9 mouse cellular contexts compared by ENCODE assay signal in the genomic region with DNA sequence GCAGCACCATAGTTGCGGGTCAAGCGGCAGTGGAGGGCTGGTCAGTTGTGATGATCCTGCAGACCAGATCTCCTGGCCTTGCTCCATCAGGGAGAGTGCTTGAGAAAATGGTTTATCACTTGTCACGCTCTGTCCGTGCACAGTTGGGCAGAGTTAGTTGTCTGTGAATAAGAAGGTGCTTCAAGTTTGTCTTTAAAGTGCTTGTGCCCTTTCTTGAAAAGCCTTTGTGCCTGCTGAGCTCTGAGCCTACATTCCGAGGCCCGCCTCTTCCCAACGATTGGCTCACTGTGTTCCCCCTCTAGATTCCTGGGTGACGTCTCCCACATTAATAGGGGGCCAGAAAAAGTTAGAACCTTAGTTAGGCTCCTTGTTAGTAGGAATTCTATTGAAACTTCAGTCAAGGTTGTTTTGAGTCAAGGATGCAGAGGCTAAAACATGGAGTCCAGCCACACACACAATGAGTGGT. TPM values are rescaled to one million over a fixed set of nuclear protein-coding genes. Genes with fewer than 3 reads are reported as not detected.
DNase-seq lines count a peak whose midpoint lies in the region; ATAC-seq lines count a peak whose summit lies in the region.
"Had no signal": no experiment of that assay in that cellular context is flagged by ENCODE, and none has a peak within 500 bp of the region (broad histone marks: within the 10 kb centered on the region; RNA-seq: fewer than 3 reads in every experiment).

No protein-coding gene starts in this region.

- H3K27ac ChIP-seq in heart, embryonic 12.5 days (ENCODE audit: poor library complexity, severe bottlenecking) = 0 out of 2 replicates have a peak overlapping the region, but pooled peaks have one; percentile 14
- H3K27ac ChIP-seq in forebrain, embryonic 11.5 days (ENCODE audit: low read depth, low read length) = no peak overlapping the region
- peak overlapping the region; percentile 58; the same call in 1 of the 2 replicates for H3K27ac ChIP-seq in liver, embryonic 13.5 days

- H3K27me3 ChIP-seq in heart, embryonic 12.5 days (replicated peaks) = peaks cover 31% of the 10 kb centered on the region
- H3K27me3 ChIP-seq in forebrain, embryonic 11.5 days (ENCODE audit: control insufficient read depth, insufficient read depth, low read length) = peaks cover 14% of the 10 kb centered on the region
- peaks cover 44% of the 10 kb centered on the region for H3K27me3 ChIP-seq in liver, embryonic 13.5 days

- DNase-seq in heart, adult 9 months (ENCODE audit: low spot score in 2 of 2) = no peak
- DNase-seq in 416B (ENCODE audit: low read depth) = peak; percentile 48
- DNase-seq in forebrain, embryonic 11.5 days (ENCODE audit: low spot score) = no peak
- no peak for DNase-seq in liver, embryonic 13.5 days
- no peak for DNase-seq in thymus, postnatal 14 days
- no peak for DNase-seq in urinary bladder, adult 2 months (ENCODE audit: low spot score)
- DNase-seq in cerebellum, postnatal 14 days = no peak
- DNase-seq: right cerebral cortex, postnatal 14 days had no signal

- H3K9ac ChIP-seq in heart, embryonic 12.5 days = peak overlapping the region; percentile 81
- H3K9ac ChIP-seq in forebrain, embryonic 11.5 days (ENCODE audit: low read length) = peak overlapping the region; percentile 77
- peak overlapping the region; percentile 76 for H3K9ac ChIP-seq in liver, embryonic 13.5 days

- no peaks in the 10 kb centered on the region for H3K9me3 ChIP-seq in heart, embryonic 12.5 days (replicated peaks)
- no peaks in the 10 kb centered on the region for H3K9me3 ChIP-seq in forebrain, embryonic 11.5 days (ENCODE audit: control insufficient read depth, low read length)
- no peaks in the 10 kb centered on the region for H3K9me3 ChIP-seq in liver, embryonic 13.5 days (replicated peaks)

- H3K36me3 ChIP-seq in heart, embryonic 12.5 days = peaks cover 7% of the 10 kb centered on the region
- no peaks in the 10 kb centered on the region for H3K36me3 ChIP-seq in forebrain, embryonic 11.5 days (ENCODE audit: control insufficient read depth, insufficient read depth, low read length)
- peaks cover 7% of the 10 kb centered on the region for H3K36me3 ChIP-seq in liver, embryonic 13.5 days

- H3K4me3 ChIP-seq in heart, embryonic 12.5 days = peak overlapping the region; percentile 56
- H3K4me3 ChIP-seq in forebrain, embryonic 11.5 days (ENCODE audit: low read depth, low read length) = peak overlapping the region; percentile 36
- peak overlapping the region; percentile 61 for H3K4me3 ChIP-seq in liver, embryonic 13.5 days (replicated peaks)

- H3K4me1 ChIP-seq in heart, embryonic 12.5 days (replicated peaks) = peaks cover 57% of the 10 kb centered on the region
- H3K4me1 ChIP-seq in forebrain, embryonic 11.5 days (replicated peaks; ENCODE audit: control insufficient read depth, insufficient read depth, low read length) = peaks cover 36% of the 10 kb centered on the region
- H3K4me1 ChIP-seq in liver, embryonic 13.5 days (replicated peaks) = peaks cover 70% of the 10 kb centered on the region

- 12% methylated on average over 8 of the region's 8 CpGs for WGBS in heart, embryonic 12.5 days
- 3% methylated on average over 8 of the region's 8 CpGs for WGBS in forebrain, embryonic 11.5 days
- WGBS in liver, embryonic 13.5 days (ENCODE audit: insufficient replicate concordance) = 28% methylated on average over 8 of the region's 8 CpGs

- ATAC-seq in heart, embryonic 12.5 days (ENCODE audit: insufficient number of reproducible peaks, low FRiP score) = no peak
- no peak for ATAC-seq in forebrain, embryonic 11.5 days (replicated peaks; ENCODE audit: low FRiP score)
- no peak for ATAC-seq in liver, embryonic 13.5 days (ENCODE audit: low read depth)

- H3K4me2 ChIP-seq in heart, embryonic 12.5 days = peak overlapping the region; percentile 94
- H3K4me2 ChIP-seq in forebrain, embryonic 11.5 days (ENCODE audit: low read depth, low read length, severe bottlenecking) = peak overlapping the region; percentile 84
- H3K4me2 ChIP-seq in liver, embryonic 13.5 days = peak overlapping the region; percentile 96

RNA-seq across cellular contexts. Expression of a gene that starts 0.6 kb away (rescaled TPM):
- 48.2 and 49.0 TPM in 2 replicates for polyA plus RNA-seq in heart, embryonic 12.5 days (2016; fragmentation: Nextera tagmentation; extraction: Ambion mirVana)
- 48.2 and 51.8 TPM in 2 replicates for polyA plus RNA-seq in forebrain, embryonic 11.5 days (2014; fragmentation: Nextera tagmentation; extraction: Ambion mirVana)
- 17.5 and 18.2 TPM in 2 replicates for polyA plus RNA-seq in liver, embryonic 13.5 days (2015; fragmentation: Nextera tagmentation; extraction: Ambion mirVana)
- 41.5 and 58.9 TPM in 2 replicates for polyA plus RNA-seq in urinary bladder, adult 2 months (2012; rRNA removed)

RNA-seq across cellular contexts. Expression of a gene that starts 4.8 kb away (rescaled TPM):
- polyA plus RNA-seq in heart, embryonic 12.5 days (2016; fragmentation: Nextera tagmentation; extraction: Ambion mirVana) = 0.22 and 0.35 TPM in 2 replicates
- 1.1 and 2.3 TPM in 2 replicates for polyA plus RNA-seq in forebrain, embryonic 11.5 days (2014; fragmentation: Nextera tagmentation; extraction: Ambion mirVana)
- 0.21 TPM in 1 of 2 replicates, not detected in the other for polyA plus RNA-seq in liver, embryonic 13.5 days (2015; fragmentation: Nextera tagmentation; extraction: Ambion mirVana)
- 0.56 and 0.78 TPM in 2 replicates for polyA plus RNA-seq in urinary bladder, adult 2 months (2012; rRNA removed)

RNA-seq across cellular contexts. Expression of a gene that starts 9.9 kb away (rescaled TPM):
- polyA plus RNA-seq in heart, embryonic 12.5 days (2016; fragmentation: Nextera tagmentation; extraction: Ambion mirVana) = 24.4 and 25.1 TPM in 2 replicates
- polyA plus RNA-seq in forebrain, embryonic 11.5 days (2014; fragmentation: Nextera tagmentation; extraction: Ambion mirVana) = 40.7 and 43.7 TPM in 2 replicates
- polyA plus RNA-seq in liver, embryonic 13.5 days (2015; fragmentation: Nextera tagmentation; extraction: Ambion mirVana) = 14.3 and 16.0 TPM in 2 replicates
- polyA plus RNA-seq in urinary bladder, adult 2 months (2012; rRNA removed) = 26.6 and 35.2 TPM in 2 replicates

RNA-seq across cellular contexts. Expression of a gene that starts 9.9 kb away (rescaled TPM):
- polyA plus RNA-seq in heart, embryonic 12.5 days (2016; fragmentation: Nextera tagmentation; extraction: Ambion mirVana) = 16.6 and 18.4 TPM in 2 replicates
- 14.3 and 18.7 TPM in 2 replicates for polyA plus RNA-seq in forebrain, embryonic 11.5 days (2014; fragmentation: Nextera tagmentation; extraction: Ambion mirVana)
- 17.4 and 17.7 TPM in 2 replicates for polyA plus RNA-seq in liver, embryonic 13.5 days (2015; fragmentation: Nextera tagmentation; extraction: Ambion mirVana)
- 15.2 and 19.4 TPM in 2 replicates for polyA plus RNA-seq in urinary bladder, adult 2 months (2012; rRNA removed)

RNA-seq across cellular contexts. Expression of a gene that starts 11.1 kb away (rescaled TPM):
- polyA plus RNA-seq in heart, embryonic 12.5 days (2016; fragmentation: Nextera tagmentation; extraction: Ambion mirVana) = 60.1 and 61.4 TPM in 2 replicates
- 81.9 and 93.0 TPM in 2 replicates for polyA plus RNA-seq in forebrain, embryonic 11.5 days (2014; fragmentation: Nextera tagmentation; extraction: Ambion mirVana)
- polyA plus RNA-seq in liver, embryonic 13.5 days (2015; fragmentation: Nextera tagmentation; extraction: Ambion mirVana) = 40.1 and 44.6 TPM in 2 replicates
- polyA plus RNA-seq in urinary bladder, adult 2 months (2012; rRNA removed) = 43.9 and 50.6 TPM in 2 replicates
